Mouse (Mus musculus) thymus, adult 2 months (tissue): Measurements from ENCODE around the gene Lair1. TPM values are rescaled to one million over a fixed set of nuclear protein-coding genes. Genes with fewer than 3 reads are reported as not detected.

Experiments used
- DNase-seq: peaks from one replicate; pipeline ENCODE4 v3.0.0; 2021
- H3K27ac ChIP-seq: fragments of 200-500 bp; 2 replicates; pipeline ENCODE4 v1.5.1; 2012; ENCODE audit warnings: low read length, control low read depth; ENCODE audit not compliant: control insufficient read depth, insufficient read depth
- H3K27me3 ChIP-seq: fragments of 200-500 bp; 2 replicates; pipeline ENCODE4 v1.6.1; 2012; ENCODE audit warnings: mild to moderate bottlenecking, low read length, moderate library complexity, mixed read lengths; ENCODE audit not compliant: control insufficient read depth, insufficient read depth
- H3K36me3 ChIP-seq: fragments of 200-500 bp; 2 replicates; pipeline ENCODE4 v1.6.1; 2012; ENCODE audit warnings: mild to moderate bottlenecking, low read length, moderate library complexity; ENCODE audit not compliant: control insufficient read depth, insufficient read depth
- H3K4me1 ChIP-seq: fragments of 200-500 bp; replicated peaks from 2 replicates; pipeline ENCODE4 v1.6.1; 2012; ENCODE audit warnings: low read length; ENCODE audit not compliant: control insufficient read depth, insufficient read depth
- H3K4me3 ChIP-seq: fragments of 200-500 bp; 2 replicates; pipeline ENCODE4 v1.5.1; 2012; ENCODE audit warnings: mild to moderate bottlenecking, low read length, control low read depth, moderate library complexity; ENCODE audit not compliant: control insufficient read depth, insufficient read depth
- CTCF ChIP-seq: fragments of 200-500 bp; IDR thresholded peaks from 2 replicates; pipeline ENCODE4 v1.5.1; 2012; ENCODE audit warnings: mild to moderate bottlenecking, control low read depth, low read length, moderate library complexity, borderline replicate concordance; ENCODE audit not compliant: control insufficient read depth, poor library complexity, insufficient read depth; ENCODE audit errors: extremely low read depth
- POLR2A ChIP-seq: fragments of 200-500 bp; IDR thresholded peaks from 2 replicates; pipeline ENCODE4 v1.6.1; 2012; ENCODE audit warnings: mild to moderate bottlenecking, low read length, control low read depth, moderate library complexity; ENCODE audit not compliant: control insufficient read depth, poor library complexity, insufficient read depth; ENCODE audit errors: extremely low read depth
- WGBS: fragments of 180-500 bp; shearing (Covaris S2); methylation state at CpG from one replicate; pipeline ENCODE4 v1.1.7; 2018; 5-methylcytosine and 5-hydroxymethylcytosine counted together
- polyA plus RNA-seq: library from polyadenylated mRNA; depleted of rRNA; stranded (reverse); fragments of >200 nt; gene quantifications from 2 replicates; pipeline ENCODE4 v1.2.3, GENCODE M21; 2012; rRNA removed

The Lair1 gene
- polyA plus RNA-seq: 11.0 and 12.9 TPM in 2 replicates

DNA sequence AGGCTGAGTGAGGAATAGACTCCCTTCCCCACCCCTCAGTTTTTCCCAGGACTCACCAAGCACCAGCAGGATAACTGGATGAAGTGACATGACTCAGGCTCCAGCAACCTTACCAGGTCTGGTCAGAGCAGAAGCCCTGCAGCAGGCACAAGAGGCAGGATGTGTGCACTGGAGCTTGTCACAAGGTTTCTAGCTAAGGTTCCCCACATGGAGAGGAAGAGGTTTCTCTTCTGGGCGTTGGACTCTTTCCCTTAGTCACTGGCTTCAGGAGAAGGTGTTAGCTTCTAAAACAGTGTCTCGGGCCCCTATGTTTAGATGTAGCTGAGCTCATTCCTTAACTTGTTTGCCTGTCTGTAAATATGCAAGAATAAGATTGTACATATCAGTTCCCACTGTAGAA, at the start of gene Lair1:
Gene Lair1 (minus strand): TSS at position 192 of the 400 bp plus-strand sequence.
- H3K36me3 ChIP-seq: no peaks in the 10 kb centered on the region
- H3K27ac ChIP-seq: peak within 1 kb of the TSS; percentile 78
- peaks cover 6% of the 10 kb centered on the region for H3K4me1 ChIP-seq
- no peaks in the 10 kb centered on the region for H3K27me3 ChIP-seq
- no peak within 1 kb of the TSS for H3K4me3 ChIP-seq
- 7% methylated on average over 2 of the region's 2 CpGs for WGBS
- DNase-seq: peak; percentile 31
- no peak for TF ChIP-seq POLR2A
- no peak for TF ChIP-seq CTCF

DNA sequence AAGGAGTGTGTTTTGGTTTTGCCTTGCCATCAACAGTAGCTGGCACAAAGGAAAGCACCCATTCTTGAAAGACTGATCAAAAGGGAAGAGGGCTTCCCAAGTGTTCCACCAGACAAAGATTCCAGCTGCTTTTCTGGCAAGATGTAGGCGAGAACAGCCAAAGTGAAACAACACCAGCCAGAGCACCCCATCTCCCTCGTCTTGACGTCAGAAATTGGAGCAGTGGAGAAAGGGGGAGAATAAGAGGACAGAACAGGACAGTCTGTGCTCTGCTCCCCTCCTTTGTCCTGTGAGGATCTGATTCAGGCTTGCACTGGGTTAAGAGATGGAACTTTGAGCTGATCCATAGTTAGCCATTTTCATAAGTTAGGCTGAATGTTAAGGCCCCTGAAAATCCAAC, 48.8 kb upstream of the Lair1 start:
- DNase-seq: no peak
- 79% methylated on average over 3 of the region's 3 CpGs for WGBS
- TF ChIP-seq CTCF (no peak), POLR2A (no peak)
- no peaks in the 10 kb centered on the region for H3K4me1 ChIP-seq
- H3K27me3 ChIP-seq: no peaks in the 10 kb centered on the region
- no peak overlapping the region for H3K27ac ChIP-seq
- H3K36me3 ChIP-seq: no peaks in the 10 kb centered on the region
- H3K4me3 ChIP-seq: no peak overlapping the region

- no peak overlapping the region for H3K4me3 ChIP-seq
- no peak overlapping the region for H3K27ac ChIP-seq
- H3K4me1 ChIP-seq: no peaks in the 10 kb centered on the region
- WGBS: 17% methylated on average over 4 of the region's 4 CpGs
- H3K27me3 ChIP-seq: no peaks in the 10 kb centered on the region
- no peaks in the 10 kb centered on the region for H3K36me3 ChIP-seq
- DNase-seq: peak; percentile 24
- TF ChIP-seq POLR2A (no peak), CTCF (no peak)
Observed at GRCm38 (mm10) chr7:4103411-4103810, 40.4 kb upstream of the Lair1 start.

GRCm38 (mm10) chr7:4101144-4101543, 38.1 kb upstream of the Lair1 start:
- DNase-seq: no peak
- H3K36me3 ChIP-seq: no peaks in the 10 kb centered on the region
- no peak overlapping the region for H3K27ac ChIP-seq
- H3K27me3 ChIP-seq: no peaks in the 10 kb centered on the region
- WGBS: 96% methylated on average over 5 of the region's 5 CpGs
- H3K4me3 ChIP-seq: no peak overlapping the region
- no peak for TF ChIP-seq POLR2A
- no peak for TF ChIP-seq CTCF
- H3K4me1 ChIP-seq: no peaks in the 10 kb centered on the region

DNA sequence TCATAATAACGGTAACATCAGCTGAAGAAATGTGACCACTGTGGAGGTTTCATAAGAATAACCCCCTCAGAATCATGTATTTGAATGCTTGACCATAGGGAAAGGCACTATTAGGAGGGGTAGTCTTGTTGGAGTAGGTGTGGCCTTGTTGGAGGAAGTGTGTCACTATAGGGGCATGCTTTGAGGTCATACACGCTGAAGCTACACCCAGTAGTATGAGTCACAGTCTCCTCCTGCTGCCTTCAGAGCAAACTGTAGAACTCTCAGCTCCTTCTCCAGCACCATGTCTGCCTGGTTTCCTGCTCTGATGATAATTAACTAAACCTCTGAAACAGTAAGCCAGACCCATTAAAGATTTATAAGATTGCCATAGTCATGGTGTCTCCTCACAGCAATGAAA, 35.8 kb upstream of the Lair1 start:
- H3K4me1 ChIP-seq: no peaks in the 10 kb centered on the region
- H3K4me3 ChIP-seq: no peak overlapping the region
- H3K27ac ChIP-seq: no peak overlapping the region
- DNase-seq: no peak
- TF ChIP-seq CTCF (no peak), POLR2A (no peak)
- H3K27me3 ChIP-seq: no peaks in the 10 kb centered on the region
- no peaks in the 10 kb centered on the region for H3K36me3 ChIP-seq
- 65% methylated on average over 2 of the region's 2 CpGs for WGBS

DNA sequence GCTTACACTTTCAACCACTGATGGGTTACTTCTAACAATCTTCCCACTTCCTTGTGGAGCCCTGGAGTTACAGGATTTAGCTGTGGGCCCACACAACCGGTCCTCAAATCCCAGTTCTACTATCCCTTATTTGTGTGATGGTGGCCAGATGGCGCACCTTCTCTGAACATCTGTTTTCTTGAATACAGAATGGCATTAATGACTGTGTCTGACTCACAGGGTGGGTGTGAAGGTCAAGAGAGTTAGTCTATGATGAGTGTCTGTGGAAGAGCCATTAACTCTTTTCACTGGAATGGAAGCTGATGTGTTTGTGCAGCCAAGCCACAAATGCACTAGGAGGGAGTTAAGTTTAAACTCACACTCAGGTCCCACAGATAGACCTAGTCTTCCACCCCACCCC, 35.3 kb upstream of the Lair1 start:
- TF ChIP-seq POLR2A (no peak), CTCF (no peak)
- 95% methylated on average over 2 of the region's 2 CpGs for WGBS
- no peak overlapping the region for H3K27ac ChIP-seq
- no peaks in the 10 kb centered on the region for H3K27me3 ChIP-seq
- H3K4me3 ChIP-seq: no peak overlapping the region
- H3K36me3 ChIP-seq: no peaks in the 10 kb centered on the region
- no peaks in the 10 kb centered on the region for H3K4me1 ChIP-seq
- DNase-seq: no peak

- 79% methylated on average over 8 of the region's 8 CpGs for WGBS
- Histone ChIP-seq H3K4me1 (peaks cover 6% of the 10 kb centered on the region), H3K27me3 (no peaks in the 10 kb centered on the region), H3K27ac (no peak overlapping the region), H3K36me3 (no peaks in the 10 kb centered on the region), H3K4me3 (no peak overlapping the region)
- TF ChIP-seq POLR2A: no peak
- no peak for TF ChIP-seq CTCF
- DNase-seq: no peak
Observed at GRCm38 (mm10) chr7:4091170-4091569, 28.2 kb upstream of the Lair1 start.
